Mouse (Mus musculus) thymus, adult 18-20 months (tissue): ENCODE measurements around the gene Chd3.
A peak's percentile ranks its signal among the peaks of the same experiment; 100 is the strongest.

ENCODE experiments used
- DNase-seq, 2 experiments: peaks; one replicate each; pipeline ENCODE4 v3.0.0; 2022; ENCODE audit warnings: mixed read lengths in 2 of 2

Chd3 gene

GRCm38 (mm10) chr11:69388680-69389079 is 19.5 kb upstream of the Chd3 start:
- no peak for DNase-seq

- no peak for DNase-seq
Measured at GRCm38 (mm10) chr11:69386758-69387157, 17.6 kb upstream of the Chd3 start.

GRCm38 (mm10) chr11:69384979-69385378 is 15.8 kb upstream of the Chd3 start:
- DNase-seq: no peak

GRCm38 (mm10) chr11:69382478-69383105 is 13.4 kb upstream of the Chd3 start:
- no peak for DNase-seq

- no peak for DNase-seq
Measured at GRCm38 (mm10) chr11:69381356-69381755, 12.2 kb upstream of the Chd3 start.

- no peak for DNase-seq
Measured at GRCm38 (mm10) chr11:69379600-69379999, 10.4 kb upstream of the Chd3 start.

- no peak for DNase-seq
Measured at GRCm38 (mm10) chr11:69377766-69378165, 8.6 kb upstream of the Chd3 start.

- DNase-seq: no peak
Measured at GRCm38 (mm10) chr11:69375646-69376045, 6.4 kb upstream of the Chd3 start.

- no peak for DNase-seq
Measured at GRCm38 (mm10) chr11:69373223-69373965, 4.2 kb upstream of the Chd3 start.

- no peak for DNase-seq
Measured at GRCm38 (mm10) chr11:69372780-69373170, 3.6 kb upstream of the Chd3 start.

- DNase-seq: no peak
Measured at GRCm38 (mm10) chr11:69372056-69372779, 3.0 kb upstream of the Chd3 start.

GRCm38 (mm10) chr11:69371601-69372000 is 2.4 kb upstream of the Chd3 start:
- DNase-seq: no peak

GRCm38 (mm10) chr11:69370817-69371215 is 1.6 kb upstream of the Chd3 start:
- DNase-seq: no peak

GRCm38 (mm10) chr11:69369990-69370816 is 997 bp upstream of the Chd3 start:
- DNase-seq: no peak

GRCm38 (mm10) chr11:69368356-69369214 is 621 bp downstream of the Chd3 start:
- DNase-seq: no peak

- DNase-seq: peak in 1 of 2 experiments; percentile 52
Measured at GRCm38 (mm10) chr11:69367616-69368355, 1.4 kb downstream of the Chd3 start.

- peak in 1 of 2 experiments; percentile 35 for DNase-seq
Measured at GRCm38 (mm10) chr11:69366855-69367615, 2.2 kb downstream of the Chd3 start.

- DNase-seq: peak; percentile 80 to 87
Measured at GRCm38 (mm10) chr11:69366157-69366854, 2.9 kb downstream of the Chd3 start.

GRCm38 (mm10) chr11:69365722-69366121 is 3.5 kb downstream of the Chd3 start:
- no peak for DNase-seq

- peak in 1 of 2 experiments; percentile 53 for DNase-seq
Measured at GRCm38 (mm10) chr11:69364910-69365309, 4.3 kb downstream of the Chd3 start.
